Mouse (Mus musculus) cerebellum, adult 2 months (tissue): ENCODE results near the gene Ank2. TPM values are rescaled to one million over a fixed set of nuclear protein-coding genes. Genes with fewer than 3 reads are reported as not detected.
A peak's percentile ranks its signal among the peaks of the same experiment; 100 is the strongest.

Source experiments
- DNase-seq, 2 experiments: peaks; one replicate each; pipeline ENCODE4 v3.0.0; 2021
- H3K27ac ChIP-seq: fragments of 200-500 bp; 2 replicates; pipeline ENCODE4 v1.5.1; 2012; ENCODE audit warnings: low read length, control low read depth, inconsistent platforms; ENCODE audit not compliant: insufficient read depth
- H3K27me3 ChIP-seq: fragments of 200-500 bp; 2 replicates; pipeline ENCODE4 v1.6.1; 2012; ENCODE audit warnings: inconsistent platforms, mild to moderate bottlenecking, low read length, moderate library complexity; ENCODE audit not compliant: control insufficient read depth, insufficient read depth
- H3K4me1 ChIP-seq: fragments of 200-500 bp; 2 replicates; pipeline ENCODE4 v1.6.1; 2011; ENCODE audit warnings: low read length; ENCODE audit not compliant: control insufficient read depth, insufficient read depth
- H3K4me3 ChIP-seq: fragments of 200-500 bp; replicated peaks from 2 replicates; pipeline ENCODE3; 2011; ENCODE audit warnings: mild to moderate bottlenecking, low read depth, low read length, control low read depth; ENCODE audit not compliant: insufficient read depth
- CTCF ChIP-seq: fragments of 200-500 bp; IDR thresholded peaks from 2 replicates; pipeline ENCODE4 v1.5.1; 2011; ENCODE audit warnings: low read depth, mild to moderate bottlenecking, control low read depth, low read length, moderate library complexity, borderline replicate concordance; ENCODE audit not compliant: insufficient read depth
- POLR2A ChIP-seq: fragments of 200-500 bp; IDR thresholded peaks from 2 replicates; pipeline ENCODE4 v1.6.1; 2011; ENCODE audit warnings: low read length, control low read depth, borderline replicate concordance; ENCODE audit not compliant: insufficient read depth
- WGBS: fragments of 180-500 bp; shearing (Covaris S2); methylation state at CpG from one replicate; pipeline ENCODE4 v1.1.7; 2018; 5-methylcytosine and 5-hydroxymethylcytosine counted together
- polyA plus RNA-seq: library from polyadenylated mRNA; depleted of rRNA; stranded (reverse); fragments of >200 nt; gene quantifications from 2 replicates; pipeline ENCODE4 v1.2.3, GENCODE M21; 2012

Gene Ank2
- polyA plus RNA-seq, 1 experiment, result 457 TPM

DNA sequence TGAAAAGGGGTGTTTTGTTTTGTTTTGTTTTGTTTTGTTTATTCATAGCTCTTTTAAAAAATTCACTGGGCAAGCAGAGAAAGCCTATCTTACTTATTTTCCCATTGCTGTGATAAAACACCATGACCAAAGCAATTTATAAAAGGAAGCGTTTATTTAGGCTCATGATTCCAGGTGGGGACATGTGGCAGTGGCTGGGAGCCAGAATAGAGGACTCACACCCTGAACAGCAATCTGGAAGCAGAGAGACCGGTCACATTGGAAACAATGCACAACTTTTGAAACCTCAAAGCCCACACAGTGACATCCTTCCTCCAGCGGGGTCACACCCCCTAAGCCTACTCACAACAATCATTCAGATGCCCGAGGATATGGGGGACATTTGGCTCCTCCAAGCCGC, 285.6 kb downstream of the Ank2 start:
- Histone ChIP-seq H3K27ac (no peak overlapping the region), H3K4me3 (no peak overlapping the region), H3K4me1 (peaks cover 16% of the 10 kb centered on the region), H3K27me3 (no peaks in the 10 kb centered on the region)
- WGBS, result 37% methylated on average over 5 of the region's 5 CpGs
- TF ChIP-seq POLR2A (no peak), CTCF (no peak)
- DNase-seq, result peak in 1 of 2 experiments; percentile 54

DNA sequence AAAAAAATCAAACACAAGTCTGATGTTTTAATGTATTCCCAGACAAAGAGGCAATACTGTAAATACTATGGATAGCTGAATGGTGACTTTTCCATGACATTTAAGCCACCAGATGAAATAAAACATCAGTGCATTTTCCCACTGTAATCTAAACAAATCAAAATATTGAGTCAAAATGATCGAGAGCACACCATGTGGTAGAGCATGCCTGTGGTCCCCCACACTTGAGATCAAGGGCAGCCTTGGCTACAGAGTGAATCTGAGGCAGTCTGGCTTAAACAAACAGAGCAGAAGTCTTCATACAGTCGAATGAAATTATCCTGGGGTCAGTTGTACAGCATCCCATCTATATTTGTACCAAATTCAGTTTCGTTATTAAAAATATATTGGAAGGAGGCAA, 288.0 kb downstream of the Ank2 start:
- no peak for DNase-seq
- Histone ChIP-seq H3K4me1 (peaks cover 26% of the 10 kb centered on the region), H3K4me3 (no peak overlapping the region), H3K27me3 (no peaks in the 10 kb centered on the region), H3K27ac (no peak overlapping the region)
- WGBS, result 55% methylated on average over 3 of the region's 3 CpGs
- TF ChIP-seq CTCF, result no peak
- no peak for TF ChIP-seq POLR2A

DNA sequence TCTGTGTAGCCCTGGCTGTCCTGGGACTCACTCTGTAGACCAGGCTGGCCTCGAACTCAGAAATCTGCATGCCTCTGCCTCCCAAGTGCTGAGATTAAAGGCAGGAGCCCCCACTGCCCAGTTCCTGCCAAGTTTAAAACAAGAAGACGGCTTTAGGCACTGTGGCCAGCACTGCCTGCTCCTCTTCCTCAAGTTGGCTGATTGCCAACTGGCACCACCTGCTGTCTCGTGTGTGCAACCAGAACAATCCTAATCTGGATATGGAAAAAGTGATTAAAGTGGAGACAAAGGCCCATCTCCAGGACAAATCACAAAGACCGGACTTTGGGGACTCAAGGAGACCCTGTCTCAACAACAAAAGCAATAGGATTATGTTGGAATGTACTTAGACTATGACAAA, 288.6 kb downstream of the Ank2 start:
- H3K27me3 ChIP-seq, result no peaks in the 10 kb centered on the region
- peak in 1 of 2 experiments; percentile 59 for DNase-seq
- H3K27ac ChIP-seq, result no peak overlapping the region
- no peak overlapping the region for H3K4me3 ChIP-seq
- WGBS, result 28% methylated on average over 4 of the region's 4 CpGs
- H3K4me1 ChIP-seq, result peaks cover 30% of the 10 kb centered on the region
- TF ChIP-seq POLR2A, result no peak
- no peak for TF ChIP-seq CTCF

DNA sequence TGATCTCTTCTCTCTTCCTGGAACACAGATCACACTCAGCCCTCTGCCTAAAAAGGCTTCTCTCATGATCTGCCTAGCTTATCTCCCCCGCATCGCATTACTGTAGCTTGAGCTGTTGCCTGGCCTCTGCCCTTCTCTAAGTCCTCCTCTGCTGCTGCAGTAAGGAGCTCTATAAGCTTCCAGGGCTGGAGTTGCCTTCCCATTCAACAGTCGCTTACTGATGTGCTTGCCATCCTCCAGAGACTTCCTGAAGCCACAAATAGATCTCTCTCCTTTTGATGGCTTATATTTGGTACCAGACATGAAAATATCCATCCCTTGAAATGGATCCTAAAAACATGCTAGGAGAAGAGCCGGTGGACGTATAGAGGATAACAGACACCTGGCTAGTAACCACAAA, 290.3 kb downstream of the Ank2 start:
- TF ChIP-seq POLR2A, result no peak
- no peak for TF ChIP-seq CTCF
- Histone ChIP-seq H3K27me3 (no peaks in the 10 kb centered on the region), H3K27ac (peak overlapping the region; percentile 86), H3K4me1 (peaks cover 39% of the 10 kb centered on the region), H3K4me3 (no peak overlapping the region)
- WGBS, result 34% methylated on average over 5 of the region's 5 CpGs
- DNase-seq, result no peak

DNA sequence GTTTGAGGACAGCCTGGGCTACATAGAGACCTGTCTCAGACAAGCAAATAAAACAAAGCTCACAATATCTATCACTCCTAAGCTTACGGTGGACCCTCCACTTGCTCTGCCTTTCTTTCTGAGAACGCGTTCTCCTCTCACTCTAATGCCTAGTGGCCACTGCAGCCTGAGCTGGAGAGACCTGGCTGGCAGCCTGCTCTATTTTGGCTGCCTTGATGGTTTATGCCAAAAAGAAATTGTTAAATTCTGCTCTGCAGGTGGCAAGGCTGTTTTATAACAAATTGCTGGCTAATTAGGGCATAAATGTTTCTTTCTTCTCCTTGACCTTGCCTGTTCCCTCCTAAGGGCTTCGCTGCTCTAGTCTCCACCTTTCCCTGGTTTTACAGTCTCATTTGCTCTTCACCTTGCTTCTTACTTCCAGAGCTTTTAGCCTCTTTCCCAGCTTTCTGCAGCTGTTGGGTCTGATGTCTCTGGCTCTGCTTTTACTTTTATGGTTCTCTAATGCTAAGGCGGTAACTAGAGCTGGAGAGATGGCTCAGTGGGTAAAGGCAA, 293.2 kb downstream of the Ank2 start:
- Histone ChIP-seq H3K27ac (peak overlapping the region; percentile 89), H3K4me1 (peaks cover 49% of the 10 kb centered on the region), H3K4me3 (no peak overlapping the region), H3K27me3 (no peaks in the 10 kb centered on the region)
- DNase-seq, result peak; percentile 81 to 92
- TF ChIP-seq POLR2A (peak; percentile 36; the same call in 1 of the 2 replicates), CTCF (no peak)
- 8% methylated on average over 5 of the region's 5 CpGs for WGBS

DNA sequence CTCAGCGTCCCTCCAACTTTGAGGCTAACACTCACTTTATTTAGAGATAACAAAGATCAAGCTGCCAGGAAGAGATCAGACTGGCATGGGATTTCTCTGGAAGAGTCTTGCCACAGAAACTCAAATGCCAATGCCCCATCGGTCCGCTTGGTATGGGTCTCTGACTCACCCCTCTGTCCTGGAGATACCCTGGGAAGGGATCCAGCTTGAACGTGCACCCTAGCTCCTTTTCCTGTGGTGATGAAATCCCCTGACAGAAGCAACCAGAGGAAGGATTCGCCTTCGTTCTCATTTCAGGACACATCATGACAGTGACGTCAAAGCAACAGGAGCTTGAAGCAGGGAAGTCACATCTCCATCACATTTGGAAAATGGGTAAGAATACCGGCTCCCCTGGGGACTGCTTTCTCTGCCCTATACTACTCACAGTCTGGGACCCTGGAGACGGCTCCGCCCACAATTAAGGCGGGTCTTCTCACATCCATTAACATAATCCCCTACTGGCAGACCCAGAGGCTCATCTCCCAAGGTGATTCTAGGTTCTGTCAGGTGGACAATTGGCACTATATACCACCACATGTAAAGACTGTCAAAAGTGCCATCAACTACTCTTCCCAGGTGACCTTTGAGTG, 296.6 kb downstream of the Ank2 start:
- TF ChIP-seq CTCF (no peak), POLR2A (no peak)
- Histone ChIP-seq H3K4me3 (no peak overlapping the region), H3K27me3 (no peaks in the 10 kb centered on the region), H3K4me1 (peaks cover 51% of the 10 kb centered on the region), H3K27ac (peak overlapping the region; percentile 86; the same call in 1 of the 2 replicates)
- DNase-seq, result peak in 1 of 2 experiments; percentile 61
- WGBS, result 28% methylated on average over 11 of the region's 11 CpGs

DNA sequence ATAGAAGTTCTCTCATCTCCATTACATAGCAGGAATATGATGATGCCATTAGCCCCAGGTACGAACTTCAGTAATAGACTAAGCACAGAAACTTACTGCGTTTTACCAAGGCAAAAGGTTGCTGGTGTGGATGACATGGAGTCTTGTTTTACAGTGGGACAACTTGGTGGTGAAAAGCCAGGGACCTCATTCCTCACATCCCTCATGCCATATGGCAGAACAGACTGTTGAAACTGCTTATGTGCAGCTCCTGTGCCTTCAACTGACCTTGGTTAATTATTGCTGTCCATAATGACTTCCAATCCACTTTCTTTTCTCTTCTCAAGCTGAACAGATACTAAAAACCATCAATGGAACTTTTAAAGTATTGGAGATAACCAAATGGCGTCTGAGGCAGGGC, 298.4 kb downstream of the Ank2 start:
- Histone ChIP-seq H3K4me3 (no peak overlapping the region), H3K27me3 (no peaks in the 10 kb centered on the region), H3K4me1 (peaks cover 54% of the 10 kb centered on the region), H3K27ac (peak overlapping the region; percentile 76)
- TF ChIP-seq POLR2A, result no peak
- no peak for TF ChIP-seq CTCF
- DNase-seq, result peak in 1 of 2 experiments; percentile 86
- 35% methylated on average over 3 of the region's 3 CpGs for WGBS

DNA sequence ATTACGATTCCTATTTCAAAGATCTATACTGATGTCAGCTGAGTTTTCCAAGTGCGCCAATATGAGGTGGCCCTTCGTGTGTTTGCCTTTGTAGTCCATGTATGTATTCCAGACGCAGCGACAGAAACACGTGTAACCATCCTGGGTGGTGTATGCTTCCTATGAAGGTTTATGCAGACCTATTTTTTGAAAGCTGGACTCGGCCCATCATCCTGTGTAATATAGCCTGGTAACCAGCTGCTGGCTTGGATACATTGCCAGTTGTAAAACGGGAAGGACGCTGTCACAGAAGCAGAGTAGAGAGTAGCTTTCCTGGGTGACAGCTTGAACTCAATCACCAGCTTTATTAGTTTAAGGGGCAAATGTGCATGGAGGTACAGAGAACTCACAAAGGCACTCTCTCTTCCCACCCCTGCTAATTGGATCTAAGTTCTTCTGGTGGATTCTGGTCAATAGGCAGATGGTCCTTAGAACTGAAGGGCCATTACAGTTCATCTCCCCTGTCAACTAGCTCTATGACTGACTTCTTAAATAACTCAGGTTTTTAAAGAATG, 300.0 kb downstream of the Ank2 start:
- Histone ChIP-seq H3K27ac (peak overlapping the region; percentile 99), H3K4me1 (peaks cover 48% of the 10 kb centered on the region), H3K4me3 (no peak overlapping the region), H3K27me3 (no peaks in the 10 kb centered on the region)
- 24% methylated on average over 9 of the region's 9 CpGs for whole genome bisulfite sequencing
- peak in 1 of 2 experiments; percentile 59 for DNase-seq
- TF ChIP-seq POLR2A, result no peak
